ENCODE assay signal across 26 mouse cellular contexts in genomic region chr7:79139328-79139824, GRCm38 (mm10). TPM values are rescaled to one million over a fixed set of nuclear protein-coding genes. Genes with fewer than 3 reads are reported as not detected.
DNase-seq lines count a peak whose midpoint lies in the region; ATAC-seq and TF ChIP-seq lines count a peak whose summit lies in the region.
"Had no signal": no experiment of that assay in that cellular context is flagged by ENCODE, and none has a peak within 500 bp of the region (broad histone marks: within the 10 kb centered on the region; RNA-seq: fewer than 3 reads in every experiment).

No protein-coding gene starts in this region.

- H3K4me1 ChIP-seq in ES-E14 (ENCODE audit: control insufficient read depth in 2 of 2, insufficient read depth in 2 of 2, low read length in 2 of 2, poor library complexity in 1 of 2) = peaks cover 11 to 20% of the 10 kb centered on the region in 2 experiments
- no peaks in the 10 kb centered on the region for H3K4me1 ChIP-seq in liver, embryonic 12.5 days
- no peaks in the 10 kb centered on the region for H3K4me1 ChIP-seq in hindbrain, embryonic 13.5 days (replicated peaks)
- H3K4me1 ChIP-seq: forebrain, embryonic 13.5 days; heart, embryonic 15.5 days; hindbrain, embryonic 15.5 days; intestine, embryonic 15.5 days had no signal

- intact Hi-C loops in heart, postnatal 36 days (cut with DNase I) = no loop called here

- ATAC-seq in liver, embryonic 12.5 days = no peak
- no peak for ATAC-seq in hindbrain, embryonic 13.5 days (ENCODE audit: low FRiP score)
- ATAC-seq: activated CD4-positive, CD25-positive, alpha-beta regulatory T cell, adult 4 months; forebrain, embryonic 13.5 days; forebrain, embryonic 16.5 days; intestine, embryonic 15.5 days had no signal

- H3K27ac ChIP-seq in ES-E14 (ENCODE audit: insufficient read depth, low read depth, low read length, poor library complexity, severe bottlenecking) = 0 out of 2 replicates have a peak overlapping the region, but pooled peaks have one; percentile 29
- H3K27ac ChIP-seq in liver, embryonic 12.5 days = no peak overlapping the region
- no peak overlapping the region for H3K27ac ChIP-seq in hindbrain, embryonic 13.5 days
- H3K27ac ChIP-seq: forebrain, embryonic 10.5 days; forebrain, embryonic 13.5 days; heart, embryonic 15.5 days; hindbrain, embryonic 15.5 days; intestine, embryonic 15.5 days had no signal

- H3K4me2 ChIP-seq in liver, embryonic 12.5 days = no peak overlapping the region
- H3K4me2 ChIP-seq in hindbrain, embryonic 13.5 days = no peak overlapping the region
- H3K4me2 ChIP-seq: forebrain, embryonic 13.5 days; heart, embryonic 12.5 days; heart, embryonic 15.5 days; hindbrain, embryonic 15.5 days; intestine, embryonic 15.5 days had no signal

- WGBS in liver, embryonic 12.5 days (ENCODE audit: insufficient replicate concordance) = 60% methylated on average over 6 of the region's 6 CpGs
- 50% methylated on average over 6 of the region's 6 CpGs for WGBS in hindbrain, embryonic 13.5 days

- no peaks in the 10 kb centered on the region for H3K9me3 ChIP-seq in ES-E14 (ENCODE audit: control insufficient read depth, insufficient read depth, low read depth, low read length)
- no peaks in the 10 kb centered on the region for H3K9me3 ChIP-seq in liver, embryonic 12.5 days (replicated peaks)
- no peaks in the 10 kb centered on the region for H3K9me3 ChIP-seq in hindbrain, embryonic 13.5 days
- H3K9me3 ChIP-seq: forebrain, embryonic 10.5 days; forebrain, embryonic 13.5 days; heart, embryonic 12.5 days; heart, embryonic 15.5 days; hindbrain, embryonic 15.5 days; intestine, embryonic 15.5 days had no signal

- no peak overlapping the region for H3K4me3 ChIP-seq in ES-E14 (ENCODE audit: insufficient read depth in 1 of 2, low read depth in 1 of 2, low read length in 2 of 2, poor library complexity in 1 of 2, severe bottlenecking in 1 of 2)
- H3K4me3 ChIP-seq in liver, embryonic 12.5 days = no peak overlapping the region
- H3K4me3 ChIP-seq in hindbrain, embryonic 13.5 days = no peak overlapping the region
- H3K4me3 ChIP-seq: forebrain, embryonic 10.5 days; forebrain, embryonic 13.5 days; heart, embryonic 12.5 days; heart, embryonic 15.5 days; hindbrain, embryonic 15.5 days; intestine, embryonic 15.5 days had no signal

- in situ Hi-C loops in ES-E14 (cut with MboI; ENCODE audit: low sequenced_read_pairs in 2 of 2, unreplicated experiment in 2 of 2) = loop anchor here (5.0 to 25.0 kb wide), 2 partner anchors 88 to 223 kb away; no protein-coding TSS in a partner anchor

- H3K27me3 ChIP-seq in liver, embryonic 12.5 days (replicated peaks) = no peaks in the 10 kb centered on the region
- H3K27me3 ChIP-seq in hindbrain, embryonic 13.5 days = no peaks in the 10 kb centered on the region
- H3K27me3 ChIP-seq: forebrain, embryonic 13.5 days; heart, embryonic 12.5 days; heart, embryonic 15.5 days; hindbrain, embryonic 15.5 days; intestine, embryonic 15.5 days; Patski had no signal

- H3K9ac ChIP-seq in ES-E14 (ENCODE audit: insufficient read depth, low read depth, low read length, poor library complexity, severe bottlenecking) = no peak overlapping the region
- no peak overlapping the region for H3K9ac ChIP-seq in liver, embryonic 12.5 days
- H3K9ac ChIP-seq in hindbrain, embryonic 13.5 days = no peak overlapping the region
- H3K9ac ChIP-seq: forebrain, embryonic 13.5 days; heart, embryonic 12.5 days; heart, embryonic 15.5 days; hindbrain, embryonic 15.5 days; intestine, embryonic 15.5 days had no signal

- DNase-seq in thymus, postnatal 25 days = peak; percentile 8
- DNase-seq in thymus, adult 18-20 months = no peak
- DNase-seq in ES-E14 (ENCODE audit: low read depth, low spot score) (peak; percentile 78), ZHBTc4 (ENCODE audit: low read depth, low spot score) (peak; percentile 89)
- DNase-seq in heart, postnatal 36 days = no peak
- DNase-seq: adrenal gland, adult 8-10 months; adrenal gland, postnatal 25 days; cerebellum, adult 18-20 months; cerebellum, adult 9-10 months; cerebellum, postnatal 14 days; gastrocnemius, postnatal 14 days; heart, adult 18-20 months; heart, postnatal 10 days; heart, postnatal 4 days; kidney, adult 11 months had no signal

- H3K36me3 ChIP-seq in ES-E14 (ENCODE audit: control insufficient read depth, insufficient read depth, low read length, poor library complexity, severe bottlenecking) = peaks cover 35% of the 10 kb centered on the region
- H3K36me3 ChIP-seq in liver, embryonic 12.5 days = peaks cover 31% of the 10 kb centered on the region
- H3K36me3 ChIP-seq in hindbrain, embryonic 13.5 days = peaks cover 14% of the 10 kb centered on the region; the same call in 1 of the 2 replicates
- H3K36me3 ChIP-seq: hindbrain, embryonic 15.5 days had no signal

TF ChIP-seq in ES-E14, 5 proteins besides CTCF, POLR2A, EP300 and RAD21:
- TF ChIP-seq MAFK (IDR thresholded peaks at IDR 0.05; ENCODE audit: insufficient read depth, low read depth, low read length) (no peak), CHD2 (IDR thresholded peaks at IDR 0.05; ENCODE audit: low read depth, low read length) (no peak), ZNF384 (IDR thresholded peaks at IDR 0.05; ENCODE audit: low read depth, low read length) (no peak), ZC3H11A (IDR thresholded peaks at IDR 0.05; ENCODE audit: borderline replicate concordance, low read depth, low read length) (no peak), HCFC1 (IDR thresholded peaks at IDR 0.05; ENCODE audit: borderline replicate concordance, insufficient read depth, low read length) (no peak)

RNA-seq across cellular contexts. Expression of gene Hapln3, which starts 8.6 kb away (rescaled TPM):
- total RNA-seq in ES-E14 (2012; rRNA removed) = 6.5 and 17.2 TPM in 2 replicates
- under 1 TPM in 1 of 2 experiments, not detected in 1; 0.33 TPM for total RNA-seq in heart, postnatal 36 days (2021)
- 0.26 and 0.71 TPM in 2 replicates for polyA plus RNA-seq in liver, embryonic 12.5 days (2016; fragmentation: Nextera tagmentation; extraction: Ambion mirVana)
- 1.6 and 2.2 TPM in 2 replicates for polyA plus RNA-seq in hindbrain, embryonic 13.5 days (2015; fragmentation: Nextera tagmentation; extraction: Ambion mirVana)

RNA-seq across cellular contexts. Expression of gene Mfge8, which starts 9.5 kb away (rescaled TPM):
- total RNA-seq in ES-E14 (2012; rRNA removed) = 412 and 560 TPM in 2 replicates
- total RNA-seq in heart, postnatal 36 days (2021) = 100 to 1,000 TPM; 135 to 138 TPM
- 58.0 and 59.4 TPM in 2 replicates for polyA plus RNA-seq in liver, embryonic 12.5 days (2016; fragmentation: Nextera tagmentation; extraction: Ambion mirVana)
- 86.5 and 97.8 TPM in 2 replicates for polyA plus RNA-seq in hindbrain, embryonic 13.5 days (2015; fragmentation: Nextera tagmentation; extraction: Ambion mirVana)

Comparison
In these comparisons a context has a peak if more than half of its experiments do, and no peak if none do; other contexts are left out.
1. DNase-seq: peak in thymus, postnatal 25 days (single experiment), ES-E14 (single experiment) and ZHBTc4 (single experiment); none in thymus, adult 18-20 months (0 of 2) and heart, postnatal 36 days (0 of 2).